Mouse (Mus musculus) hindbrain, embryonic 14.5 days (tissue): Measurements from ENCODE around the gene Tox3. TPM values are rescaled to one million over a fixed set of nuclear protein-coding genes. Genes with fewer than 3 reads are reported as not detected.
A peak's percentile ranks its signal among the peaks of the same experiment; 100 is the strongest.

Experiments used
- ATAC-seq: fragments of 200-750 bp; cut with Nextera tagmentation; 2 replicates; pipeline ENCODE4 v1.8.0; 2017; ENCODE audit warnings: moderate number of reproducible peaks, mild to moderate bottlenecking, moderate TSS enrichment, moderate library complexity; ENCODE audit not compliant: low FRiP score
- DNase-seq: peaks from one replicate; pipeline ENCODE4 v3.0.0-alpha.2; 2015; ENCODE audit warnings: low spot score
- H3K27ac ChIP-seq: fragments of 300-500 bp; sonication (generic); 2 replicates; pipeline ENCODE4 v1.5.1; 2014; ENCODE audit warnings: mild to moderate bottlenecking, moderate library complexity
- H3K27me3 ChIP-seq: fragments of 300-500 bp; sonication (generic); 2 replicates; pipeline ENCODE4 v1.6.1; 2014; ENCODE audit warnings: mild to moderate bottlenecking, low read length, mixed read lengths; ENCODE audit not compliant: control insufficient read depth, insufficient read depth
- H3K36me3 ChIP-seq: fragments of 300-500 bp; sonication (generic); replicated peaks from 2 replicates; pipeline ENCODE4 v1.6.1; 2014; ENCODE audit not compliant: control insufficient read depth, insufficient read depth
- H3K4me1 ChIP-seq: fragments of 300-500 bp; sonication (generic); replicated peaks from 2 replicates; pipeline ENCODE4 v1.6.1; 2014; ENCODE audit warnings: antibody characterized with exemption, low read length, mixed read lengths; ENCODE audit not compliant: control insufficient read depth, insufficient read depth
- H3K4me2 ChIP-seq: fragments of 300-500 bp; sonication (generic); replicated peaks from 2 replicates; pipeline ENCODE4 v1.6.1; 2014; ENCODE audit warnings: mild to moderate bottlenecking, moderate library complexity
- H3K4me3 ChIP-seq: fragments of 300-500 bp; sonication (generic); replicated peaks from 2 replicates; pipeline ENCODE4 v1.5.1; 2014; ENCODE audit warnings: mild to moderate bottlenecking, low read length
- H3K9ac ChIP-seq: fragments of 300-500 bp; sonication (generic); 2 replicates; pipeline ENCODE4 v1.6.1; 2014
- H3K9me3 ChIP-seq: fragments of 300-500 bp; sonication (generic); 2 replicates; pipeline ENCODE4 v1.6.1; 2016; ENCODE audit warnings: low read length; ENCODE audit not compliant: control insufficient read depth
- WGBS: fragments of 180-500 bp; shearing (Covaris S2); extraction: QIAGEN DNeasy Blood & Tissue Kit; methylation state at CpG from one replicate; pipeline ENCODE4 v1.1.7; 2014; 5-methylcytosine and 5-hydroxymethylcytosine counted together
- polyA plus RNA-seq: library from polyadenylated mRNA; unstranded; fragments of >200 nt; fragmentation: Nextera tagmentation; extraction: Ambion mirVana; gene quantifications from 2 replicates; pipeline ENCODE4 v1.2.1, GENCODE M21; 2014

Gene Tox3
- polyA plus RNA-seq, 1 experiment from 2014 or later = 28.4 TPM

- Histone ChIP-seq H3K9me3 (no peaks in the 10 kb centered on the region), H3K27ac (no peak overlapping the region), H3K4me2 (no peak overlapping the region), H3K36me3 (no peaks in the 10 kb centered on the region), H3K4me1 (peaks cover 18% of the 10 kb centered on the region), H3K9ac (no peak overlapping the region), H3K4me3 (no peak overlapping the region), H3K27me3 (no peaks in the 10 kb centered on the region)
- no peak for DNase-seq
- whole genome bisulfite sequencing = 74% methylated on average over 3 of the region's 3 CpGs
- no peak for ATAC-seq
These were observed 6.6 kb upstream of the Tox3 start for GRCm38 (mm10) chr8:90354782-90355181.

- H3K27me3 ChIP-seq = no peaks in the 10 kb centered on the region
- H3K4me2 ChIP-seq = no peak overlapping the region; the same call in 1 of the 2 replicates
- no peak overlapping the region for H3K9ac ChIP-seq
- H3K9me3 ChIP-seq = no peaks in the 10 kb centered on the region
- H3K4me3 ChIP-seq = no peak overlapping the region
- 15% methylated on average over 16 of the region's 16 CpGs for WGBS
- ATAC-seq = no peak
- H3K36me3 ChIP-seq = no peaks in the 10 kb centered on the region
- peak overlapping the region; percentile 27; the same call in 1 of the 2 replicates for H3K27ac ChIP-seq
- H3K4me1 ChIP-seq = peaks cover 20% of the 10 kb centered on the region
- DNase-seq = no peak
These were observed 5.9 kb upstream of the Tox3 start for GRCm38 (mm10) chr8:90353960-90354540.

- Histone ChIP-seq H3K27me3 (no peaks in the 10 kb centered on the region), H3K27ac (peak overlapping the region; percentile 27; the same call in 1 of the 2 replicates), H3K36me3 (no peaks in the 10 kb centered on the region), H3K4me2 (no peak overlapping the region), H3K9ac (no peak overlapping the region), H3K9me3 (no peaks in the 10 kb centered on the region), H3K4me3 (no peak overlapping the region), H3K4me1 (peaks cover 20% of the 10 kb centered on the region)
- ATAC-seq (no peak), DNase-seq (no peak)
- 18% methylated on average over 2 of the region's 2 CpGs for WGBS
These were observed 5.4 kb upstream of the Tox3 start for GRCm38 (mm10) chr8:90353499-90353898.

- H3K9me3 ChIP-seq = no peaks in the 10 kb centered on the region
- no peak for DNase-seq
- no peak overlapping the region for H3K9ac ChIP-seq
- H3K4me1 ChIP-seq = peaks cover 20% of the 10 kb centered on the region
- H3K27ac ChIP-seq = no peak overlapping the region
- no peaks in the 10 kb centered on the region for H3K36me3 ChIP-seq
- H3K4me3 ChIP-seq = no peak overlapping the region
- no peak for ATAC-seq
- 48% methylated on average over 2 of the region's 2 CpGs for WGBS
- H3K4me2 ChIP-seq = no peak overlapping the region
- no peaks in the 10 kb centered on the region for H3K27me3 ChIP-seq
These were observed 4.8 kb upstream of the Tox3 start for GRCm38 (mm10) chr8:90352991-90353390.

GRCm38 (mm10) chr8:90349709-90350562 lies 1.8 kb upstream of the Tox3 start:
- Histone ChIP-seq H3K4me2 (no peak overlapping the region), H3K27me3 (no peaks in the 10 kb centered on the region), H3K4me3 (no peak overlapping the region), H3K27ac (no peak overlapping the region), H3K9me3 (no peaks in the 10 kb centered on the region), H3K4me1 (peaks cover 34% of the 10 kb centered on the region), H3K36me3 (no peaks in the 10 kb centered on the region), H3K9ac (no peak overlapping the region)
- ATAC-seq (no peak), DNase-seq (peak; percentile 49)
- 20% methylated on average over 13 of the region's 13 CpGs for WGBS

GRCm38 (mm10) chr8:90348926-90349683 lies 962 bp upstream of the Tox3 start:
- H3K4me3 ChIP-seq = peak overlapping the region; percentile 82
- WGBS = 11% methylated on average over 11 of the region's 11 CpGs
- ATAC-seq = no peak
- H3K4me1 ChIP-seq = peaks cover 32% of the 10 kb centered on the region
- H3K27ac ChIP-seq = peak overlapping the region; percentile 95
- peak overlapping the region; percentile 97; the same call in 1 of the 2 replicates for H3K9ac ChIP-seq
- H3K27me3 ChIP-seq = no peaks in the 10 kb centered on the region
- DNase-seq = no peak
- H3K36me3 ChIP-seq = no peaks in the 10 kb centered on the region
- H3K9me3 ChIP-seq = no peaks in the 10 kb centered on the region
- H3K4me2 ChIP-seq = peak overlapping the region; percentile 84

GRCm38 (mm10) chr8:90347581-90348177 lies 464 bp downstream of the Tox3 start:
- WGBS = under 1% methylated on average over 18 of the region's 66 CpGs
- H3K4me1 ChIP-seq = peaks cover 23% of the 10 kb centered on the region
- H3K36me3 ChIP-seq = no peaks in the 10 kb centered on the region
- H3K27me3 ChIP-seq = no peaks in the 10 kb centered on the region
- H3K4me2 ChIP-seq = peak overlapping the region; percentile 84
- H3K4me3 ChIP-seq = peak overlapping the region; percentile 82
- ATAC-seq (peak; percentile 69), DNase-seq (no peak)
- no peaks in the 10 kb centered on the region for H3K9me3 ChIP-seq
- H3K27ac ChIP-seq = peak overlapping the region; percentile 95
- peak overlapping the region; percentile 97 for H3K9ac ChIP-seq

GRCm38 (mm10) chr8:90346880-90347535 lies 1.1 kb downstream of the Tox3 start:
- peak overlapping the region; percentile 82 for H3K4me3 ChIP-seq
- peak overlapping the region; percentile 97 for H3K9ac ChIP-seq
- 2% methylated on average over 21 of the region's 21 CpGs for WGBS
- peak overlapping the region; percentile 95 for H3K27ac ChIP-seq
- peak overlapping the region; percentile 84 for H3K4me2 ChIP-seq
- H3K9me3 ChIP-seq = no peaks in the 10 kb centered on the region
- H3K27me3 ChIP-seq = no peaks in the 10 kb centered on the region
- peaks cover 23% of the 10 kb centered on the region for H3K4me1 ChIP-seq
- no peak for DNase-seq
- no peak for ATAC-seq
- no peaks in the 10 kb centered on the region for H3K36me3 ChIP-seq
